ENCODE assay signal across 8 mouse cellular contexts in genomic region chr2:91947397-91948150, GRCm38 (mm10). TPM values are rescaled to one million over a fixed set of nuclear protein-coding genes. Genes with fewer than 3 reads are reported as not detected.
DNase-seq lines count a peak whose midpoint lies in the region; ATAC-seq and TF ChIP-seq lines count a peak whose summit lies in the region.

No protein-coding gene starts in this region.

- H3K9ac ChIP-seq in heart, adult 2 months (ENCODE audit: low read depth, low read length) = peak overlapping the region; percentile 3
- H3K9ac ChIP-seq in hindbrain, embryonic 12.5 days = no peak overlapping the region; the same call in 1 of the 2 replicates
- 0 out of 2 replicates have a peak overlapping the region, but pooled peaks have one; percentile 8 for H3K9ac ChIP-seq in stomach, postnatal 0 days (ENCODE audit: low read length)

- H3K27ac ChIP-seq in heart, adult 2 months = peak overlapping the region; percentile 85
- peak overlapping the region; percentile 30 for H3K27ac ChIP-seq in hindbrain, embryonic 12.5 days
- peak overlapping the region; percentile 53 for H3K27ac ChIP-seq in stomach, postnatal 0 days (replicated peaks)

- H3K4me2 ChIP-seq in hindbrain, embryonic 12.5 days (replicated peaks) = no peak overlapping the region
- H3K4me2 ChIP-seq in stomach, postnatal 0 days (replicated peaks; ENCODE audit: low read depth) = no peak overlapping the region; the same call in 1 of the 2 replicates

- no peak for TF ChIP-seq POLR2A in heart, adult 2 months (IDR thresholded peaks at IDR 0.05; ENCODE audit: insufficient read depth, low read depth, low read length)

- peaks cover 8% of the 10 kb centered on the region for H3K36me3 ChIP-seq in heart, adult 2 months (ENCODE audit: control insufficient read depth, insufficient read depth, low read length)
- H3K36me3 ChIP-seq in hindbrain, embryonic 12.5 days = no peaks in the 10 kb centered on the region
- no peaks in the 10 kb centered on the region for H3K36me3 ChIP-seq in stomach, postnatal 0 days (ENCODE audit: control insufficient read depth, insufficient read depth, low read length)

- peak overlapping the region; percentile 34; the same call in 1 of the 2 replicates for H3K4me3 ChIP-seq in heart, adult 2 months
- H3K4me3 ChIP-seq in hindbrain, embryonic 12.5 days = no peak overlapping the region
- H3K4me3 ChIP-seq in stomach, postnatal 0 days (ENCODE audit: low read depth, low read length) = no peak overlapping the region

- TF ChIP-seq CTCF in heart, adult 2 months (IDR thresholded peaks at IDR 0.05) = 0 out of 2 replicates have a peak, but pooled peaks have one; percentile 23
- TF ChIP-seq CTCF in stomach, postnatal 0 days (IDR thresholded peaks at IDR 0.05; ENCODE audit: low read depth) = no peak

- ATAC-seq in hindbrain, embryonic 12.5 days (ENCODE audit: low FRiP score) = no peak
- ATAC-seq in stomach, postnatal 0 days (ENCODE audit: low FRiP score, low TSS enrichment) = peak; percentile 36

- peaks cover 15% of the 10 kb centered on the region for H3K79me2 ChIP-seq in heart, adult 2 months (replicated peaks; ENCODE audit: control insufficient read depth, insufficient read depth, low read length)

- no peaks in the 10 kb centered on the region for H3K27me3 ChIP-seq in heart, adult 2 months (ENCODE audit: control insufficient read depth, insufficient read depth, low read length)
- no peaks in the 10 kb centered on the region for H3K27me3 ChIP-seq in hindbrain, embryonic 12.5 days
- no peaks in the 10 kb centered on the region for H3K27me3 ChIP-seq in stomach, postnatal 0 days (ENCODE audit: control insufficient read depth, insufficient read depth, low read length)

- H3K9me3 ChIP-seq in hindbrain, embryonic 12.5 days (replicated peaks) = no peaks in the 10 kb centered on the region
- no peaks in the 10 kb centered on the region for H3K9me3 ChIP-seq in stomach, postnatal 0 days (ENCODE audit: control insufficient read depth, low read length)

- WGBS in heart, adult 2 months = 26% methylated on average over 11 of the region's 11 CpGs
- 48% methylated on average over 11 of the region's 11 CpGs for WGBS in hindbrain, embryonic 12.5 days
- 60% methylated on average over 11 of the region's 11 CpGs for WGBS in stomach, postnatal 0 days

- TF ChIP-seq EP300 in heart, adult 2 months (IDR thresholded peaks at IDR 0.05; ENCODE audit: insufficient read depth, low read depth, low read length) = 0 out of 2 replicates have a peak, but pooled peaks have one; percentile 11
- no peak for TF ChIP-seq EP300 in stomach, postnatal 0 days (optimal IDR thresholded peaks at IDR 0.05)

- intact Hi-C loops in heart, adult 2 months (cut with DNase I) = no loop called here

- peak in 1 of 2 experiments; percentile 53 for DNase-seq in heart, adult 2 months
- no peak for DNase-seq in heart, adult 8-10 months (ENCODE audit: low spot score)
- peak; percentile 34 for DNase-seq in NIH3T3 (ENCODE audit: low read depth)
- DNase-seq in fat pad, adult 2 months (ENCODE audit: extremely low read depth, low read depth, low spot score) = peak; percentile 69
- peak; percentile 47 for DNase-seq in lung, postnatal 10 days
- no peak for DNase-seq in stomach, postnatal 0 days (ENCODE audit: low spot score)
- no peak for DNase-seq in B cell, adult 2 months

- H3K4me1 ChIP-seq in heart, adult 2 months (ENCODE audit: control insufficient read depth, insufficient read depth, low read length) = peaks cover 32% of the 10 kb centered on the region
- H3K4me1 ChIP-seq in hindbrain, embryonic 12.5 days = peaks cover 49% of the 10 kb centered on the region
- H3K4me1 ChIP-seq in stomach, postnatal 0 days (replicated peaks; ENCODE audit: control insufficient read depth, insufficient read depth) = peaks cover 18% of the 10 kb centered on the region

RNA-seq across cellular contexts. Expression of gene Gm9821, which starts 2.1 kb away (rescaled TPM):
- not detected for total RNA-seq in heart, adult 2 months (2021)
- not detected in 2 replicates for polyA plus RNA-seq in heart, adult 2 months (2012; rRNA removed)
- not detected for total RNA-seq in heart, adult 8-10 months (2022)
- polyA plus RNA-seq in hindbrain, embryonic 12.5 days (2016; fragmentation: Nextera tagmentation; extraction: Ambion mirVana) = 0.50 and 0.57 TPM in 2 replicates
- 0.13 and 0.15 TPM in 2 replicates for polyA plus RNA-seq in stomach, postnatal 0 days (2015; fragmentation: Nextera tagmentation; extraction: Ambion mirVana)

RNA-seq across cellular contexts. Expression of gene Mdk, which starts 15.5 kb away (rescaled TPM):
- total RNA-seq in heart, adult 2 months (2021) = 1 to 10 TPM; 2.5 to 2.8 TPM
- polyA plus RNA-seq in heart, adult 2 months (2012; rRNA removed) = 4.1 and 5.4 TPM in 2 replicates
- total RNA-seq in heart, adult 8-10 months (2022) = 1 to 10 TPM; 1.5 to 4.3 (median 3.4) TPM
- 904 and 962 TPM in 2 replicates for polyA plus RNA-seq in hindbrain, embryonic 12.5 days (2016; fragmentation: Nextera tagmentation; extraction: Ambion mirVana)
- polyA plus RNA-seq in stomach, postnatal 0 days (2015; fragmentation: Nextera tagmentation; extraction: Ambion mirVana) = 157 and 170 TPM in 2 replicates

RNA-seq across cellular contexts. Expression of gene Chrm4, which starts 20.5 kb away (rescaled TPM):
- total RNA-seq in heart, adult 2 months (2021) = not detected
- 0.14 and 0.29 TPM in 2 replicates for polyA plus RNA-seq in heart, adult 2 months (2012; rRNA removed)
- not detected for total RNA-seq in heart, adult 8-10 months (2022)
- polyA plus RNA-seq in hindbrain, embryonic 12.5 days (2016; fragmentation: Nextera tagmentation; extraction: Ambion mirVana) = 0.77 and 1.0 TPM in 2 replicates
- 0.08 and 0.16 TPM in 2 replicates for polyA plus RNA-seq in stomach, postnatal 0 days (2015; fragmentation: Nextera tagmentation; extraction: Ambion mirVana)

RNA-seq across cellular contexts. Expression of gene Dgkz, which starts 28.1 kb away (rescaled TPM):
- total RNA-seq in heart, adult 2 months (2021) = 10 to 100 TPM; 35.5 to 37.5 TPM
- polyA plus RNA-seq in heart, adult 2 months (2012; rRNA removed) = 102 and 118 TPM in 2 replicates
- total RNA-seq in heart, adult 8-10 months (2022) = 10 to 100 TPM; 31.4 to 49.0 (median 42.7) TPM
- polyA plus RNA-seq in hindbrain, embryonic 12.5 days (2016; fragmentation: Nextera tagmentation; extraction: Ambion mirVana) = 30.9 and 31.9 TPM in 2 replicates
- 18.6 and 23.2 TPM in 2 replicates for polyA plus RNA-seq in stomach, postnatal 0 days (2015; fragmentation: Nextera tagmentation; extraction: Ambion mirVana)

Comparison
In these comparisons a context has a peak if more than half of its experiments do, and no peak if none do; other contexts are left out.
1. DNase-seq: peak in NIH3T3 (single experiment), fat pad, adult 2 months (single experiment) and lung, postnatal 10 days (single experiment); none in heart, adult 8-10 months (single experiment), stomach, postnatal 0 days (single experiment) and B cell, adult 2 months (0 of 2).
2. H3K27ac ChIP-seq: peak in every context shown above with its lines; median percentile 85 in heart, adult 2 months; 53 in stomach, postnatal 0 days; 30 in hindbrain, embryonic 12.5 days.
3. RNA of gene Mdk, which starts 15.5 kb away (polyA plus RNA-seq): 904 to 962 TPM in hindbrain, embryonic 12.5 days and 157 to 170 TPM in stomach, postnatal 0 days; 4.1 to 5.4 TPM in heart, adult 2 months; every median in the first group is over 10 times any median in the second.